ENCODE assay signal across 16 mouse cellular contexts in the genomic region with DNA sequence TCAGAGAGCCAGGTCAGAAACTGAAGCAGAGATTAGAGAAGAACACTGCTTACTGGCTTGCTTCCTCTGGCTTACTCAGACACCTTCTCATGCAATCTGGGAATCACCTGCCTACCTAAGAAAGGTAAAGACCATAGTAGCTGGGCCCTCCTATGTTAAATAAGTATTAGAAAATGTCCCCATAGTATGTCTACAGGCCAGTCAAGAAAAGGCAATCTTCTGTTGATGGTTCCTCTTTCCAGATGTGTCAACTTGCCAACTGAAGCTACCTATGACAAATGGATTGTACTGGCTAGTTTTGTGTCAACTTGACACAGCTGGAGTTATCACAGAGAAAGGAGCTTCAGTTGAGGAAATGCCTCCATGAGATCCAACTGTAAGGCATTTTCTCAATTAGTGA. TPM values are rescaled to one million over a fixed set of nuclear protein-coding genes. Genes with fewer than 3 reads are reported as not detected.
"Had no signal": no experiment of that assay in that cellular context is flagged by ENCODE, and none has a peak within 500 bp of the region (broad histone marks: within the 10 kb centered on the region; RNA-seq: fewer than 3 reads in every experiment).

No protein-coding gene starts in this region.

- H3K27ac ChIP-seq: neural tube, embryonic 15.5 days; stomach, embryonic 15.5 days; stomach, postnatal 0 days had no signal

- H3K4me1 ChIP-seq: neural tube, embryonic 15.5 days; stomach, embryonic 15.5 days had no signal

- H3K4me3 ChIP-seq: neural tube, embryonic 15.5 days; stomach, embryonic 15.5 days had no signal

- DNase-seq: retina, postnatal 1 day; right cerebral cortex, adult 18-20 months; right cerebral cortex, postnatal 14 days; right cerebral cortex, postnatal 25 days; right cerebral cortex, postnatal 4 days; spleen, adult 18-20 months; thymus, adult 18-20 months; thymus, adult 2 months; thymus, postnatal 14 days; thymus, postnatal 25 days; thymus, postnatal 36 days; thymus, postnatal 4 days had no signal

- H3K27me3 ChIP-seq: neural tube, embryonic 15.5 days; stomach, embryonic 15.5 days had no signal

- H3K9ac ChIP-seq: neural tube, embryonic 15.5 days; stomach, embryonic 15.5 days had no signal

- H3K4me2 ChIP-seq: neural tube, embryonic 15.5 days; stomach, embryonic 15.5 days had no signal

- H3K9me3 ChIP-seq: neural tube, embryonic 15.5 days; stomach, embryonic 15.5 days had no signal

- H3K36me3 ChIP-seq: neural tube, embryonic 15.5 days; stomach, embryonic 15.5 days had no signal

RNA-seq across cellular contexts. Expression of a gene that starts 40.1 kb away (rescaled TPM):
- total RNA-seq: neutrophil, adult 5-6 weeks had no signal
